Mouse (Mus musculus) CH12.LX (cell line): ENCODE measurements around the gene Hook1.

Experiments
- CTCF ChIP-seq, 2 experiments: IDR thresholded peaks in 1 of 2; conservative IDR thresholded peaks in 1 of 2; 2 replicates each; pipeline ENCODE4 v1.5.1; 2011 to 2012; ENCODE audit warnings: low read depth in 2 of 2, low read length in 2 of 2, improper control_type of control experiment in 1 of 2, inconsistent platforms in 1 of 2, mild to moderate bottlenecking in 1 of 2, moderate library complexity in 1 of 2
- EP300 ChIP-seq: IDR thresholded peaks from 2 replicates; pipeline ENCODE4 v1.6.1; 2011; ENCODE audit warnings: low read length, improper control_type of control experiment
- POLR2A ChIP-seq: IDR thresholded peaks from 2 replicates; pipeline ENCODE4 v1.6.1; 2011; ENCODE audit warnings: low read depth, mild to moderate bottlenecking, improper control_type of control experiment, low read length
- TCF12 ChIP-seq: IDR thresholded peaks from 2 replicates; pipeline ENCODE4 v1.6.1; 2014; ENCODE audit warnings: low read depth, mild to moderate bottlenecking, inconsistent platforms, low read length, improper control_type of control experiment

GRCm38 (mm10) chr4:95917703-95918102 lies 49.3 kb upstream of the Hook1 start:
- TF ChIP-seq CTCF (conservative IDR thresholded peaks at IDR 0.05 in 1 of 2, IDR thresholded peaks at IDR 0.05 in 1 of 2; ENCODE audit: low read depth in 2 of 2, low read length in 2 of 2) (no peak), EP300 (no peak), POLR2A (no peak), TCF12 (no peak)
